Mouse (Mus musculus) common myeloid progenitor, adult 5-6 weeks (primary cell): ENCODE results near the gene Il31. TPM values are rescaled to one million over a fixed set of nuclear protein-coding genes. Genes with fewer than 3 reads are reported as not detected.

Experiments
- ATAC-seq: replicated peaks from 2 replicates; pipeline ENCODE4 v1.8.0; 2016; ENCODE audit warnings: low read depth, mild to moderate bottlenecking, moderate TSS enrichment, inconsistent platforms; ENCODE audit not compliant: poor library complexity, severe bottlenecking
- total RNA-seq: library from RNA; stranded (forward); fragments of 200-1000, 187-1606 nt; gene quantifications from 2 replicates; pipeline ENCODE4 v1.2.3, GENCODE M21; 2017

Gene Il31
- total RNA-seq, 1 experiment from 2014 or later: not detected

- ATAC-seq: peak; percentile 39; the same call in 1 of the 2 replicates
These were observed 1.5 kb downstream of the Il31 start for GRCm38 (mm10) chr5:123487659-123488395.

- ATAC-seq: no peak
These were observed 15.5 kb downstream of the Il31 start for GRCm38 (mm10) chr5:123473817-123474216.

GRCm38 (mm10) chr5:123470784-123471400 lies 18.4 kb downstream of the Il31 start:
- ATAC-seq: peak; percentile 62

- no peak for ATAC-seq
These were observed 24.7 kb downstream of the Il31 start for GRCm38 (mm10) chr5:123464638-123465037.

- ATAC-seq: no peak
These were observed 27.9 kb downstream of the Il31 start for GRCm38 (mm10) chr5:123461420-123461819.

GRCm38 (mm10) chr5:123451886-123452285 lies 37.4 kb downstream of the Il31 start:
- ATAC-seq: no peak

- no peak for ATAC-seq
These were observed 44.4 kb downstream of the Il31 start for GRCm38 (mm10) chr5:123444849-123445334.

- ATAC-seq: peak; percentile 81
These were observed 45.2 kb downstream of the Il31 start for GRCm38 (mm10) chr5:123444069-123444468.

- no peak for ATAC-seq
These were observed 47.0 kb downstream of the Il31 start for GRCm38 (mm10) chr5:123442283-123442682.

GRCm38 (mm10) chr5:123440664-123441063 lies 48.6 kb downstream of the Il31 start:
- ATAC-seq: no peak

GRCm38 (mm10) chr5:123439941-123440340 lies 49.3 kb downstream of the Il31 start:
- no peak for ATAC-seq

- no peak for ATAC-seq
These were observed 50.0 kb downstream of the Il31 start for GRCm38 (mm10) chr5:123439312-123439711.

GRCm38 (mm10) chr5:123438381-123438780 lies 50.9 kb downstream of the Il31 start:
- ATAC-seq: no peak

- peak; percentile 53; the same call in 1 of the 2 replicates for ATAC-seq
These were observed 52.5 kb downstream of the Il31 start for GRCm38 (mm10) chr5:123436780-123437175.

GRCm38 (mm10) chr5:123436071-123436779 lies 53.1 kb downstream of the Il31 start:
- ATAC-seq: peak; percentile 62

- ATAC-seq: no peak
These were observed 56.9 kb downstream of the Il31 start for GRCm38 (mm10) chr5:123432305-123432874.

GRCm38 (mm10) chr5:123431524-123432304 lies 57.6 kb downstream of the Il31 start:
- no peak for ATAC-seq
